Mouse (Mus musculus) brain, embryonic 14.5 days (tissue): Measurements from ENCODE around the gene Cenph.

ENCODE experiments used
- CTCF ChIP-seq: fragments of 200-500 bp; IDR thresholded peaks from 2 replicates; pipeline ENCODE4 v1.5.1; 2012; ENCODE audit warnings: inconsistent platforms, mild to moderate bottlenecking, moderate library complexity, borderline replicate concordance; ENCODE audit not compliant: insufficient read depth, insufficient read length; ENCODE audit errors: extremely low read depth
- POLR2A ChIP-seq: fragments of 200-500 bp; IDR thresholded peaks from 2 replicates; pipeline ENCODE4 v1.6.1; 2012; ENCODE audit warnings: mild to moderate bottlenecking, inconsistent platforms, borderline replicate concordance; ENCODE audit not compliant: poor library complexity, insufficient read depth, insufficient read length, severe bottlenecking; ENCODE audit errors: extremely low read depth

- TF ChIP-seq CTCF (no peak), POLR2A (no peak)
These were observed 38.8 kb upstream of the Cenph start for GRCm38 (mm10) chr13:100814451-100814850.
